Mouse (Mus musculus) liver, embryonic 14.5 days (tissue): ENCODE results near the gene Bmp6. TPM values are rescaled to one million over a fixed set of nuclear protein-coding genes. Genes with fewer than 3 reads are reported as not detected.

Experiments used
- ATAC-seq: fragments of 200-750 bp; cut with Nextera tagmentation; 2 replicates; pipeline ENCODE4 v1.8.0; 2017; ENCODE audit warnings: moderate number of reproducible peaks, mild to moderate bottlenecking, moderate library complexity; ENCODE audit not compliant: insufficient read depth
- DNase-seq, 3 experiments: peaks; one replicate each; pipeline ENCODE4 v3.0.0-alpha.2; 2012 to 2013; ENCODE audit warnings: low read depth in 3 of 3, low spot score in 3 of 3
- H3K27ac ChIP-seq: fragments of 300-500 bp; sonication (generic); 2 replicates; pipeline ENCODE4 v1.5.1; 2014; ENCODE audit warnings: moderate library complexity, mild to moderate bottlenecking, control low read depth, inconsistent platforms
- H3K27me3 ChIP-seq: fragments of 300-500 bp; sonication (generic); 2 replicates; pipeline ENCODE4 v1.6.1; 2014; ENCODE audit warnings: mild to moderate bottlenecking, low read length, moderate library complexity; ENCODE audit not compliant: control insufficient read depth, insufficient read depth
- H3K36me3 ChIP-seq: fragments of 300-500 bp; sonication (generic); replicated peaks from 2 replicates; pipeline ENCODE4 v1.6.1; 2014; ENCODE audit warnings: low read depth; ENCODE audit not compliant: control insufficient read depth, insufficient read depth
- H3K4me1 ChIP-seq, 2 experiments: fragments of 200-500 bp in 1 of 2; fragments of 300-500 bp in 1 of 2; sonication (generic) in 1 of 2; replicated peaks; 2 replicates each; pipeline ENCODE4 v1.6.1; 2012 to 2014; ENCODE audit warnings: antibody characterized with exemption in 1 of 2, inconsistent platforms in 1 of 2, low read length in 1 of 2; ENCODE audit not compliant: control insufficient read depth in 2 of 2, insufficient read depth in 2 of 2
- H3K4me2 ChIP-seq: fragments of 300-500 bp; sonication (generic); 2 replicates; pipeline ENCODE4 v1.6.1; 2014; ENCODE audit warnings: low read depth, mild to moderate bottlenecking, control low read depth, moderate library complexity
- H3K4me3 ChIP-seq, 2 experiments: fragments of 200-500 bp in 1 of 2; fragments of 300-500 bp in 1 of 2; sonication (generic) in 1 of 2; 2 replicates each; pipeline ENCODE4 v1.5.1; 2012 to 2014; ENCODE audit warnings: low read depth in 2 of 2, low read length in 2 of 2, mild to moderate bottlenecking in 2 of 2, control low read depth in 1 of 2, inconsistent platforms in 1 of 2, moderate library complexity in 1 of 2; ENCODE audit not compliant: insufficient read depth in 1 of 2
- H3K9ac ChIP-seq: fragments of 300-500 bp; sonication (generic); replicated peaks from 2 replicates; pipeline ENCODE4 v1.6.1; 2014; ENCODE audit warnings: mild to moderate bottlenecking, control low read depth, moderate library complexity
- H3K9me3 ChIP-seq: fragments of 300-500 bp; sonication (generic); 2 replicates; pipeline ENCODE4 v1.6.1; 2016; ENCODE audit warnings: low read length, mixed read lengths; ENCODE audit not compliant: control insufficient read depth
- CTCF ChIP-seq: IDR thresholded peaks from 2 replicates; pipeline ENCODE4 v1.5.1; 2016; ENCODE audit warnings: antibody characterized with exemption, low read depth, control low read depth
- EP300 ChIP-seq: IDR thresholded peaks from 2 replicates; pipeline ENCODE4 v1.6.1; 2016; ENCODE audit warnings: antibody characterized with exemption, low read depth
- WGBS: fragments of 180-500 bp; shearing (Covaris S2); extraction: QIAGEN DNeasy Blood & Tissue Kit; methylation state at CpG from one replicate; pipeline ENCODE4 v1.1.7; 2014; ENCODE audit not compliant: insufficient replicate concordance; 5-methylcytosine and 5-hydroxymethylcytosine counted together
- polyA plus RNA-seq, 2 experiments: library from polyadenylated mRNA; depleted of rRNA in 1 of 2; stranded (reverse) in 1 of 2; unstranded in 1 of 2; fragments of >200 nt; fragmentation: Nextera tagmentation in 1 of 2; extraction: Ambion mirVana in 1 of 2; gene quantifications; 2 replicates each; pipeline versions ENCODE4 v1.2.1 to v1.2.3; 2012 to 2014

Bmp6 gene
- polyA plus RNA-seq, 2 experiments = 0.19 to 0.39 TPM

GRCm38 (mm10) chr13:38314590-38314989 is 30.3 kb upstream of the Bmp6 start:
- no peak overlapping the region for H3K9ac ChIP-seq
- H3K36me3 ChIP-seq = no peaks in the 10 kb centered on the region
- no peaks in the 10 kb centered on the region for H3K4me1 ChIP-seq
- H3K27ac ChIP-seq = no peak overlapping the region
- H3K4me2 ChIP-seq = no peak overlapping the region
- H3K9me3 ChIP-seq = no peaks in the 10 kb centered on the region
- H3K27me3 ChIP-seq = no peaks in the 10 kb centered on the region
- no peak overlapping the region for H3K4me3 ChIP-seq
- DNase-seq = no peak
- no peak for TF ChIP-seq CTCF
- TF ChIP-seq EP300 = no peak
- ATAC-seq = no peak
- WGBS = 75% methylated on average over 7 of the region's 7 CpGs

GRCm38 (mm10) chr13:38318418-38318817 is 26.5 kb upstream of the Bmp6 start:
- no peaks in the 10 kb centered on the region for H3K36me3 ChIP-seq
- ATAC-seq (no peak), DNase-seq (no peak)
- H3K4me2 ChIP-seq = no peak overlapping the region
- H3K27ac ChIP-seq = no peak overlapping the region
- no peaks in the 10 kb centered on the region for H3K27me3 ChIP-seq
- no peaks in the 10 kb centered on the region for H3K4me1 ChIP-seq
- no peak for TF ChIP-seq EP300
- no peaks in the 10 kb centered on the region for H3K9me3 ChIP-seq
- H3K4me3 ChIP-seq = no peak overlapping the region
- WGBS = 57% methylated on average over 1 of the region's 1 CpGs
- no peak overlapping the region for H3K9ac ChIP-seq

GRCm38 (mm10) chr13:38320354-38320753 is 24.6 kb upstream of the Bmp6 start:
- ATAC-seq = no peak
- H3K27ac ChIP-seq = no peak overlapping the region
- TF ChIP-seq EP300 (no peak), CTCF (no peak)
- H3K9ac ChIP-seq = no peak overlapping the region
- no peaks in the 10 kb centered on the region for H3K4me1 ChIP-seq
- no peaks in the 10 kb centered on the region for H3K36me3 ChIP-seq
- DNase-seq = no peak
- H3K4me2 ChIP-seq = no peak overlapping the region
- no peaks in the 10 kb centered on the region for H3K27me3 ChIP-seq
- no peaks in the 10 kb centered on the region for H3K9me3 ChIP-seq
- 47% methylated on average over 10 of the region's 10 CpGs for WGBS
- no peak overlapping the region for H3K4me3 ChIP-seq

GRCm38 (mm10) chr13:38324452-38324851 is 20.5 kb upstream of the Bmp6 start:
- no peak overlapping the region for H3K4me2 ChIP-seq
- no peak overlapping the region for H3K9ac ChIP-seq
- H3K36me3 ChIP-seq = no peaks in the 10 kb centered on the region
- H3K4me1 ChIP-seq = no peaks in the 10 kb centered on the region
- DNase-seq (no peak), ATAC-seq (no peak)
- WGBS = 59% methylated on average over 10 of the region's 10 CpGs
- no peak overlapping the region for H3K4me3 ChIP-seq
- H3K27ac ChIP-seq = no peak overlapping the region
- no peaks in the 10 kb centered on the region for H3K27me3 ChIP-seq
- no peak for TF ChIP-seq CTCF
- TF ChIP-seq EP300 = no peak
- no peaks in the 10 kb centered on the region for H3K9me3 ChIP-seq

GRCm38 (mm10) chr13:38327377-38327776 is 17.5 kb upstream of the Bmp6 start:
- TF ChIP-seq EP300 = no peak
- no peak for TF ChIP-seq CTCF
- ATAC-seq (no peak), DNase-seq (no peak)
- H3K27me3 ChIP-seq = no peaks in the 10 kb centered on the region
- H3K9me3 ChIP-seq = no peaks in the 10 kb centered on the region
- H3K9ac ChIP-seq = no peak overlapping the region
- no peak overlapping the region for H3K4me3 ChIP-seq
- H3K36me3 ChIP-seq = no peaks in the 10 kb centered on the region
- no peak overlapping the region for H3K4me2 ChIP-seq
- no peak overlapping the region for H3K27ac ChIP-seq
- WGBS = 33% methylated on average over 2 of the region's 2 CpGs
- H3K4me1 ChIP-seq = no peaks in the 10 kb centered on the region

GRCm38 (mm10) chr13:38333496-38333895 is 11.4 kb upstream of the Bmp6 start:
- Histone ChIP-seq H3K27ac (no peak overlapping the region), H3K4me1 (no peaks in the 10 kb centered on the region), H3K9me3 (no peaks in the 10 kb centered on the region), H3K36me3 (no peaks in the 10 kb centered on the region), H3K9ac (no peak overlapping the region), H3K27me3 (no peaks in the 10 kb centered on the region), H3K4me2 (no peak overlapping the region), H3K4me3 (no peak overlapping the region)
- no peak for TF ChIP-seq EP300
- TF ChIP-seq CTCF = no peak
- ATAC-seq (no peak), DNase-seq (no peak)
- WGBS = 87% methylated on average over 5 of the region's 5 CpGs
